Mouse (Mus musculus) kidney, postnatal 14 days (tissue): ENCODE results near the gene Hddc3.
A peak's percentile ranks its signal among the peaks of the same experiment; 100 is the strongest.

ENCODE experiments used
- DNase-seq: peaks from one replicate; pipeline ENCODE4 v3.0.0; 2022; ENCODE audit warnings: mixed read lengths

The Hddc3 gene

DNA sequence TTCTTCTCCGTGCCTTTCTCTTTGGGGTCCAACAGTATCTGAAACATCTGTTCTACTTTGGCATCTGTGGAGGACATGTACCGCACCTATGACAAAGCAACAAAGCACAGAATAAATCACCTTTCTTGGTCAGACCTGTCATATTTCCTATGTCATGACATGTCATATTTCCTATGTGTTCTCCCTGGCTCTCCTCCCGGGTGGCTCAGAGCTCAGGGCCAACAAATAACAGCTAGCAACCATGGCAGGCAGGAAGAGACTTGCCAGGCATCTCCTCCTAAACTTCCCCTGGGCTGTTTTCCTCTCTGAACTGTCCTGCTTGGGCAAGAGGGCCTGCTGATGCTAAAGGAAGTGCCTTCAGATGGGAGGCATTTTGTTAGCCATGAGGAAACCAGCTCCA, 6.0 kb upstream of the Hddc3 start:
- DNase-seq, result no peak

GRCm38 (mm10) chr7:80339371-80339770, 3.5 kb upstream of the Hddc3 start:
- DNase-seq, result peak; percentile 40

GRCm38 (mm10) chr7:80339793-80340628, 2.9 kb upstream of the Hddc3 start:
- peak; percentile 98 for DNase-seq

DNA sequence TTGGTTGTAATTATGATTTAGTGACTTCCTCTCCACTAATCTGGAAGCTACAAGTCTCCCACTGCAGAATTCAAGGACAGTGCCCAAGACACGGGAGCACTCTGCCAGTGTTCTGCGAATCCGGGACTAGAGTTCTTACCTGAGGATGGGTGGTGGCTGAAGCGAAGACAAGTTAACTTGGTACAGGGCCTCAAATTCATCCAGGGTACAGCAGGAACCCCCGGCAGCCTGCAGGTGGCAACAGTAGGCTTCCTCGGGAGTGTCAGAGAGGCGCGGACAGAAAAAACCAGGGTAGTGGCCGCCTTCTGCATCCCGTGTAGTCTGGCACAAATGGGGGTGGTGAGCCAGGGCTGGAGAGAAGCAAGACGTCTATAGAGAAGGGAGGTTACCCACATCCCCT, 2.1 kb upstream of the Hddc3 start, which contains the start of gene Unc45a:
Unc45a (minus strand) TSS at position 213 of the 400 bp plus-strand sequence.
- peak; percentile 83 for DNase-seq

GRCm38 (mm10) chr7:80341793-80342192, 1.1 kb upstream of the Hddc3 start:
- no peak for DNase-seq

DNA sequence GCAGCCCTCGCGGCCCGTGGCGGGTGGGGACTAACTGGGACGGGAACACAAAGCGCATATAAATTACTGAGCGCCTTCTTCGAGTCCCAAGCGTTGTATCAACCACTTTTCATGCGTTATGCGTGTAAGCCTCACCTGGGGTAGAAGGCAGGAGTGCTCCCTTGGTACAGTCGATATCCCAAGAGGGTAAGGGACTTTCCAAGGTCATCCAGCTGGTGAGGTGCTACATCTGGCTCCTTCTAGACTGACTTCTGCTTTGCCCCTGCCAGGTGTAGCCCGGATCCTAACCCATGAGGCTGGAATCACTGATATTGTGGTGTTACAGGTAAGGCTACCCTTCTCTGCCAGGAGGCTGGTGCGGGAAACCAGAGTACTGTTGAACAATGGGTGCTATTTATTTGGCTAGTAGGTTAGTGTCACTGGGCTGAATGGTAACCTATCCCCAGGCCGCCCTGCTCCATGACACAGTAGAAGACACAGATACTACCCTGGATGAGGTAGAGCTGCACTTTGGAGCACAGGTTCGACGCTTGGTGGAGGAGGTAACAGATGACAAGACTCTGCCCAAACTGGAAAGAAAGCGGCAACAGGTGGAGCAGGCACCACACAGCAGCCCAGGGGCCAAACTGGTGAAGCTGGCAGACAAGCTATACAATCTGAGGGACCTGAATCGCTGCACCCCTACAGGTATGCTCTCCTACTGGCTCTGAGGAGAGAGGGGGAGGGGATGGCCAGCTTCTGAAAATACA, 540 bp downstream of the Hddc3 start:
- DNase-seq, result no peak

- DNase-seq, result no peak
These were observed 3.3 kb downstream of the Hddc3 start for GRCm38 (mm10) chr7:80346173-80346572.

GRCm38 (mm10) chr7:80346830-80347229, 3.9 kb downstream of the Hddc3 start:
- no peak for DNase-seq

- DNase-seq, result no peak
These were observed 5.0 kb downstream of the Hddc3 start for GRCm38 (mm10) chr7:80347670-80348586.

- DNase-seq, result no peak
These were observed 7.9 kb downstream of the Hddc3 start for GRCm38 (mm10) chr7:80350808-80351207.

- no peak for DNase-seq
These were observed 10.0 kb downstream of the Hddc3 start for GRCm38 (mm10) chr7:80352920-80353319.

- no peak for DNase-seq
These were observed 13.4 kb downstream of the Hddc3 start for GRCm38 (mm10) chr7:80356351-80356750.

- DNase-seq, result no peak
These were observed 14.3 kb downstream of the Hddc3 start for GRCm38 (mm10) chr7:80357156-80357555.

- DNase-seq, result no peak
These were observed 15.1 kb downstream of the Hddc3 start for GRCm38 (mm10) chr7:80358039-80358438.

GRCm38 (mm10) chr7:80360435-80360834, 17.5 kb downstream of the Hddc3 start:
- DNase-seq, result no peak

DNA sequence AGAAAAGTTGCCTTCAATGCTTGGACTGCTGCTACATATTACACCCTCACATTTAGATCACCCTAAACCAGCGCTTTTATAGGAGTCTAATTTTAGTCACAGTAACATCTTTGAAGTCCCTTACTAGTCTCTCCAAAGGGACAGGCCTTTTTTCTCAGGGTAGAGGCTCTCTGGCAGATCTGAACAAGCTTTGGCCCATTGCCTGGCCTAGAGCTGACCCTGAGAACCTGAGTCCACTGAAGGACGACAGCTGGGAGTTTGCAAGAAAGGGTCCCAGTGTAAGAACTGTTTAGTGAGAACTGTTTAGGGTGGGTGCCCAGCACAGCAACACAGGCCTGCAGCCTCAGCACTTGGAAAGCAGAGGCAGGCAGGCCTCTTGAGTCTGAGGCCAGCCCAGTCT, 22.9 kb downstream of the Hddc3 start:
- peak; percentile 78 for DNase-seq

DNA sequence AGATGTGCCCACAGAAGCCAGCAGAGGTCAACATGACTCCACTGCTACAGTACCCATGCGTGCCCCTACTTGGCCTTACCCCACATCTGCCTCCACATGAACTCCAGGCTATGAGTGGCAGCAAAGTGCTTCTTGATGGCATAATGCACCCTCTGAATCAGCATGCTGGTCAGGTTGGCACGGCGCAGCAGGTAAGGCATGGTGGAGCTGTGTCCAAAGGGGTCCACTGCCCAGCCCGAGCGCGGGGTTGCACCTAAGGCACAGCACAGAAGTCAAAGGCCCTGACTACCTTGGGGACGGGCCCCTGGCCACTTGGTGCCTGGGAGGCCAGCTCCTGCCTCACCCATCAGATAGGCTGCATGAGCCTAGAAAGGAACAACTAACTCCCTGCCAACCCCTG, 24.3 kb downstream of the Hddc3 start:
- DNase-seq, result no peak

- no peak for DNase-seq
These were observed 25.1 kb downstream of the Hddc3 start for GRCm38 (mm10) chr7:80368009-80368408.

GRCm38 (mm10) chr7:80368635-80369421, 25.9 kb downstream of the Hddc3 start:
- no peak for DNase-seq

DNA sequence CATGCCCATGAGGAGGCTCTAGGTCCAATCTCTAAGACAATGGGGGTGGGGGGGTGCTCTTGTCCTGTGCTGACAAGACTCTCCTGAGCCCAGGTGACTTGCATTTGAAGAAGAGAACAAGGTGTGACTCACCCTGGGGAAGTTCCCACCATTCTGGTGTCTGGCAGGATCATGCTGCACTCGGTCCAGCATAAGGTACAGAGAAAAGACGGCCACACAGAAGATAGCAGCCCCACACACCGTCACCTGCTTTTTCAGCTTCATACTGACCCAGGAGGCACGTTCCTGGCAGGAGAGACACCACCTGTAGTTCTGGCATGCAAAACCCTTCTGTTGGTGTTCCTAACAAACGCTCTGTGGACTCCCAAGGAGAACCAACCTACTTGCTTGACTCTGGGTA, 26.6 kb downstream of the Hddc3 start:
- no peak for DNase-seq

- no peak for DNase-seq
These were observed 27.1 kb downstream of the Hddc3 start for GRCm38 (mm10) chr7:80369967-80370431.

DNA sequence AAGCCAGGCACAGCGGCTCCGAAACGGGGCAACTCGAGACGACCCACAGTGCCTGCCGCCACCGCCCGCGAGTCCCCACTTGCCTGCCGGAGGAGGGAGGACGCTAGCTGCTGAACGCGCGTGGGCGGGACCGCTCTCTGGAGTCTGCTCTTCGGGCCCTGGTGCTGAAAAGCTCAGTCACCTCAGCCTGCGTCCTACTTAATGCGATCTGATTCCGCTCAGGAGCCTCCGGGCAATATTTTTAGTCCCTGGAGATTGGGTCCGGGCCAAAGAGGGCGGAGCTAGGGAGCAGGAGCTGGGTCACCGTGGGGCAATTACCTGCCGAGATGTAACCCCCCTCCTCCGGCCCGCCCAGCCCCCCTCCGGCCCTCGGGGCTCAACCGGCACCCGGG, 27.7 kb downstream of the Hddc3 start:
- peak; percentile 85 for DNase-seq
